Comparison of ENCODE assay signal across 27 mouse cellular contexts in the genomic region with DNA sequence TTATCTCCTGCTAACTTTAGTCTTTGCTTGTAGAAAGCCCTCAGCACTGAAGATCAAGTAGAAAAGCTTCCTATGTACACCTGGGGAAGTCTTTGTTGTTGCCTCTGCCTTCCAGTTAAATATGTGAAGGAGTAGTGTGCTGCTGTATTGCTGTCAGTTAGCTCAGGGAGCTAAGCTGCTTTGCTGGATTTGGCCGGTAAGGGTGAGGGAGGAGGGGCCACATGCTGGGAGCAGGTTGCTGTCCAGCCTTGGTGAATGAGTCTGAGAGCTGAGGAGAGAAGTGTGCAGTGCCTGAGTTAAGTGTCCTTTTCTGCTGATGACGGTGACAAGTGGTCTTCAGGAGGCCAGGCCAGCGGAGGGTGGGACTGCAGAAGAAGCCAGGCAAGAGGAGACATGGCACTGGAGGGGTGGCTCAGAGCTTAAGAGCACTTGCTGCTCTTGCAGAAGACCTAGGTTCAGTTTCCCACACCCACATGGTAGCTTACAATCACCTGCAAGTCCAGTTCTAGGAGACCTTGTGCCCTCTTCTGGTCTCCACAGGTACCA. TPM values are rescaled to one million over a fixed set of nuclear protein-coding genes. Genes with fewer than 3 reads are reported as not detected.
DNase-seq lines count a peak whose midpoint lies in the region; ATAC-seq and TF ChIP-seq lines count a peak whose summit lies in the region.
"Had no signal": no experiment of that assay in that cellular context is flagged by ENCODE, and none has a peak within 500 bp of the region (broad histone marks: within the 10 kb centered on the region; RNA-seq: fewer than 3 reads in every experiment).

No protein-coding gene starts in this region.

- no peak overlapping the region for H3K4me3 ChIP-seq in lung, postnatal 0 days (ENCODE audit: low read depth, low read length)
- H3K4me3 ChIP-seq in forebrain, embryonic 13.5 days, result no peak overlapping the region
- H3K4me3 ChIP-seq: embryonic facial prominence, embryonic 10.5 days; forebrain, embryonic 10.5 days; heart, embryonic 15.5 days; hindbrain, embryonic 13.5 days; limb, embryonic 15.5 days; midbrain, embryonic 15.5 days; neural tube, embryonic 12.5 days; stomach, embryonic 15.5 days had no signal

- 0 out of 2 replicates have a peak, but pooled peaks have one; percentile 30 for TF ChIP-seq EP300 in lung, postnatal 0 days (IDR thresholded peaks at IDR 0.05)

- peak; percentile 96 for ATAC-seq in lung, postnatal 0 days
- no peak for ATAC-seq in forebrain, embryonic 13.5 days
- ATAC-seq: forebrain, postnatal 0 days; midbrain, embryonic 15.5 days had no signal

- H3K36me3 ChIP-seq in lung, postnatal 0 days (ENCODE audit: insufficient read depth, low read length), result peaks cover 48% of the 10 kb centered on the region
- peaks cover 84% of the 10 kb centered on the region for H3K36me3 ChIP-seq in forebrain, embryonic 13.5 days (ENCODE audit: poor library complexity, severe bottlenecking)

- H3K27ac ChIP-seq in lung, postnatal 0 days (ENCODE audit: low read length), result no peak overlapping the region
- H3K27ac ChIP-seq in forebrain, embryonic 13.5 days, result no peak overlapping the region
- H3K27ac ChIP-seq: embryonic facial prominence, embryonic 10.5 days; forebrain, embryonic 10.5 days; heart, embryonic 15.5 days; hindbrain, embryonic 13.5 days; kidney, postnatal 0 days; limb, embryonic 15.5 days; liver, embryonic 14.5 days; macrophage; midbrain, embryonic 15.5 days; neural tube, embryonic 12.5 days; stomach, embryonic 15.5 days had no signal

- DNase-seq in adrenal gland, postnatal 14 days, result peak; percentile 42
- no peak for DNase-seq in adrenal gland, adult 8-10 months
- peak; percentile 30 for DNase-seq in R1 (ENCODE audit: low read depth, low spot score)
- peak; percentile 86 for DNase-seq in lung, postnatal 0 days (ENCODE audit: low spot score)
- DNase-seq in retina, postnatal 1 day, result peak; percentile 50
- DNase-seq in thymus, postnatal 14 days, result no peak
- DNase-seq: adrenal gland, postnatal 10 days; cerebellum, adult 11 months; cerebellum, adult 9-11 months; forebrain, postnatal 0 days; gastrocnemius, postnatal 25 days; heart, postnatal 36 days; kidney, adult 18-20 months; left cerebral cortex, postnatal 4 days; thymus, adult 2 months had no signal

- no peak overlapping the region for H3K4me2 ChIP-seq in lung, postnatal 0 days (replicated peaks; ENCODE audit: low read depth, low read length)
- no peak overlapping the region for H3K4me2 ChIP-seq in forebrain, embryonic 13.5 days
- H3K4me2 ChIP-seq: heart, embryonic 15.5 days; hindbrain, embryonic 13.5 days; limb, embryonic 15.5 days; midbrain, embryonic 15.5 days; neural tube, embryonic 12.5 days; stomach, embryonic 15.5 days had no signal

- H3K27me3 ChIP-seq in lung, postnatal 0 days (replicated peaks; ENCODE audit: insufficient read depth, low read length), result no peaks in the 10 kb centered on the region
- H3K27me3 ChIP-seq in forebrain, embryonic 13.5 days, result no peaks in the 10 kb centered on the region
- H3K27me3 ChIP-seq: heart, embryonic 15.5 days; hindbrain, embryonic 13.5 days; limb, embryonic 15.5 days; midbrain, embryonic 15.5 days; neural tube, embryonic 12.5 days; stomach, embryonic 15.5 days had no signal

- TF ChIP-seq CTCF in lung, postnatal 0 days (IDR thresholded peaks at IDR 0.05), result peak; percentile 46

- H3K9ac ChIP-seq in lung, postnatal 0 days (replicated peaks; ENCODE audit: low read depth), result no peak overlapping the region
- H3K9ac ChIP-seq in forebrain, embryonic 13.5 days, result no peak overlapping the region
- H3K9ac ChIP-seq: forebrain, postnatal 0 days; heart, embryonic 15.5 days; hindbrain, embryonic 13.5 days; limb, embryonic 15.5 days; liver, embryonic 14.5 days; midbrain, embryonic 15.5 days; neural tube, embryonic 12.5 days; stomach, embryonic 15.5 days had no signal

- 75% methylated on average over 3 of the region's 3 CpGs for WGBS in lung, postnatal 0 days
- WGBS in forebrain, embryonic 13.5 days, result 72% methylated on average over 3 of the region's 3 CpGs

- no peaks in the 10 kb centered on the region for H3K4me1 ChIP-seq in lung, postnatal 0 days (ENCODE audit: insufficient read depth, low read depth, low read length)
- no peaks in the 10 kb centered on the region for H3K4me1 ChIP-seq in forebrain, embryonic 13.5 days
- H3K4me1 ChIP-seq: embryonic facial prominence, embryonic 10.5 days; forebrain, embryonic 10.5 days; heart, embryonic 15.5 days; hindbrain, embryonic 13.5 days; limb, embryonic 15.5 days; midbrain, embryonic 15.5 days; neural tube, embryonic 12.5 days; stomach, embryonic 15.5 days had no signal

- H3K9me3 ChIP-seq in lung, postnatal 0 days (ENCODE audit: low read length), result no peaks in the 10 kb centered on the region
- no peaks in the 10 kb centered on the region for H3K9me3 ChIP-seq in forebrain, embryonic 13.5 days (replicated peaks)
- H3K9me3 ChIP-seq: embryonic facial prominence, embryonic 10.5 days; forebrain, embryonic 10.5 days; heart, embryonic 15.5 days; hindbrain, embryonic 13.5 days; limb, embryonic 15.5 days; midbrain, embryonic 15.5 days; neural tube, embryonic 12.5 days; stomach, embryonic 15.5 days had no signal

RNA-seq across cellular contexts. Expression of gene Suclg1, which starts 23.4 kb away (rescaled TPM):
- total RNA-seq in adrenal gland, postnatal 14 days (2021), result 777 and 832 TPM in 2 replicates
- total RNA-seq in adrenal gland, adult 8-10 months (2022), result 100 to 1,000 TPM; 193 to 275 (median 235) TPM
- polyA plus RNA-seq in lung, postnatal 0 days (2015; fragmentation: Nextera tagmentation; extraction: Ambion mirVana), result 126 and 140 TPM in 2 replicates
- polyA plus RNA-seq in forebrain, embryonic 13.5 days (2015; fragmentation: Nextera tagmentation; extraction: Ambion mirVana), result 141 and 146 TPM in 2 replicates

RNA-seq across cellular contexts. Expression of gene Dnah6, which starts 50.2 kb away (rescaled TPM):
- 0.07 and 0.08 TPM in 2 replicates for total RNA-seq in adrenal gland, postnatal 14 days (2021)
- under 1 TPM in 2 of 4 experiments, not detected in 2; 0.06 to 0.07 TPM for total RNA-seq in adrenal gland, adult 8-10 months (2022)
- polyA plus RNA-seq in lung, postnatal 0 days (2015; fragmentation: Nextera tagmentation; extraction: Ambion mirVana), result 0.95 and 1.0 TPM in 2 replicates
- polyA plus RNA-seq in forebrain, embryonic 13.5 days (2015; fragmentation: Nextera tagmentation; extraction: Ambion mirVana), result 0.17 and 0.23 TPM in 2 replicates
- polyA plus RNA-seq: macrophage had no signal

Comparison
In these comparisons a context has a peak if more than half of its experiments do, and no peak if none do; other contexts are left out.
1. DNase-seq: peak in adrenal gland, postnatal 14 days (single experiment), R1 (single experiment), lung, postnatal 0 days (single experiment) and retina, postnatal 1 day (single experiment); none in adrenal gland, adult 8-10 months (single experiment) and thymus, postnatal 14 days (single experiment).